Mouse (Mus musculus) liver, adult 2 months (tissue): Measurements from ENCODE around the gene 4921507P07Rik. TPM values are rescaled to one million over a fixed set of nuclear protein-coding genes. Genes with fewer than 3 reads are reported as not detected.

Experiments used
- DNase-seq: peaks from one replicate; pipeline ENCODE4 v3.0.0-alpha.2; 2011; ENCODE audit warnings: low read depth, low spot score; ENCODE audit errors: extremely low read depth
- H3K27ac ChIP-seq: fragments of 200-500 bp; replicated peaks from 2 replicates; pipeline ENCODE4 v1.5.1; 2012; ENCODE audit warnings: low read depth, mild to moderate bottlenecking, control low read depth, inconsistent platforms, low read length; ENCODE audit not compliant: insufficient read depth
- H3K27me3 ChIP-seq: fragments of 200-500 bp; 2 replicates; pipeline ENCODE4 v1.6.1; 2012; ENCODE audit warnings: mild to moderate bottlenecking, moderate library complexity, low read length, inconsistent platforms; ENCODE audit not compliant: control insufficient read depth, insufficient read depth
- H3K36me3 ChIP-seq: fragments of 200-500 bp; 2 replicates; pipeline ENCODE4 v1.6.1; 2012; ENCODE audit warnings: low read length, inconsistent platforms; ENCODE audit not compliant: control insufficient read depth, insufficient read depth
- H3K4me1 ChIP-seq: fragments of 200-500 bp; 2 replicates; pipeline ENCODE4 v1.6.1; 2011; ENCODE audit warnings: low read length; ENCODE audit not compliant: control insufficient read depth, insufficient read depth
- H3K4me3 ChIP-seq: fragments of 200-500 bp; 2 replicates; pipeline ENCODE4 v1.5.1; 2011; ENCODE audit warnings: low read depth, mild to moderate bottlenecking, control low read depth, low read length, moderate library complexity; ENCODE audit not compliant: insufficient read depth
- H3K79me2 ChIP-seq: fragments of 200-500 bp; 2 replicates; pipeline ENCODE4 v1.6.1; 2012; ENCODE audit warnings: inconsistent platforms, mild to moderate bottlenecking, low read length, moderate library complexity; ENCODE audit not compliant: control insufficient read depth, insufficient read depth
- H3K9ac ChIP-seq: fragments of 200-500 bp; 2 replicates; pipeline ENCODE4 v1.6.1; 2012; ENCODE audit warnings: low read depth, mild to moderate bottlenecking, control low read depth, inconsistent platforms, low read length
- CTCF ChIP-seq: fragments of 200-500 bp; IDR thresholded peaks from 2 replicates; pipeline ENCODE4 v1.5.1; 2011; ENCODE audit warnings: low read depth, low read length, control low read depth
- POLR2A ChIP-seq: fragments of 200-500 bp; IDR thresholded peaks from 2 replicates; pipeline ENCODE4 v1.6.1; 2011; ENCODE audit warnings: low read length, control low read depth; ENCODE audit not compliant: insufficient read depth; ENCODE audit errors: extremely low read depth
- WGBS: fragments of 180-500 bp; shearing (Covaris S2); methylation state at CpG from one replicate; pipeline ENCODE4 v1.1.7; 2018; 5-methylcytosine and 5-hydroxymethylcytosine counted together
- polyA plus RNA-seq: library from polyadenylated mRNA; depleted of rRNA; stranded (reverse); fragments of >200 nt; gene quantifications from 2 replicates; pipeline ENCODE4 v1.2.3, GENCODE M21; 2012
- total RNA-seq: library from RNA; depleted of rRNA; stranded (reverse); fragments of >200 nt; gene quantifications from 2 replicates; pipeline ENCODE4 v1.2.3, GENCODE M21; 2014

4921507P07Rik gene
- total and polyA plus RNA-seq, 2 experiments, result 0.05 TPM; not detected in 1

- 41% methylated on average over 4 of the region's 4 CpGs for WGBS
- no peaks in the 10 kb centered on the region for H3K79me2 ChIP-seq
- no peaks in the 10 kb centered on the region for H3K4me1 ChIP-seq
- peak; percentile 48 for DNase-seq
- no peaks in the 10 kb centered on the region for H3K27me3 ChIP-seq
- no peak overlapping the region for H3K27ac ChIP-seq
- H3K36me3 ChIP-seq, result no peaks in the 10 kb centered on the region
- no peak overlapping the region for H3K9ac ChIP-seq
- TF ChIP-seq CTCF (peak; percentile 83), POLR2A (no peak)
- no peak overlapping the region for H3K4me3 ChIP-seq
Observed at GRCm38 (mm10) chr6:50601620-50602019, 5.2 kb upstream of the 4921507P07Rik start.

DNA sequence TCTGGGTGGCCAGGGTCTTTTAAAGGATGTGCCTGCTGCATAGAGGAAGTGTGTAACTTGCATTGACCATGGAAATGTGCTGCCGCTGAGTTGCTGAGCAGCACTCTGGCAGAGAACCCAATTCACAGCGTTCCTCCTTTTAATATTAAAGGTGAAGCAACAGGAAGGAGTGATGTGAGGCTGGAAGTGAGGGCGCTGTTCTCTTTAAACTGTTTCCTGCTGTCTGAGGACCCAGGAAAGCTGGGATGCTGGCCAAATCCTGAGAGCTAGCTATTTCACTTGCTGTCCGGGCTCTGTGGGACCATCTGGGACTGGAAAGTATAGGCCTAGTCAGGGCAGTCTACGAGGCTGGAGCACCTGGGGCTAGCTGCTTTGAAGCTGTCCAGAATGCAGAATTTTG, 2.1 kb upstream of the 4921507P07Rik start:
- H3K79me2 ChIP-seq, result no peaks in the 10 kb centered on the region
- 53% methylated on average over 5 of the region's 5 CpGs for WGBS
- H3K4me3 ChIP-seq, result no peak overlapping the region
- H3K9ac ChIP-seq, result no peak overlapping the region
- DNase-seq, result no peak
- TF ChIP-seq CTCF (no peak), POLR2A (no peak)
- H3K36me3 ChIP-seq, result no peaks in the 10 kb centered on the region
- H3K4me1 ChIP-seq, result no peaks in the 10 kb centered on the region
- no peaks in the 10 kb centered on the region for H3K27me3 ChIP-seq
- H3K27ac ChIP-seq, result no peak overlapping the region

DNA sequence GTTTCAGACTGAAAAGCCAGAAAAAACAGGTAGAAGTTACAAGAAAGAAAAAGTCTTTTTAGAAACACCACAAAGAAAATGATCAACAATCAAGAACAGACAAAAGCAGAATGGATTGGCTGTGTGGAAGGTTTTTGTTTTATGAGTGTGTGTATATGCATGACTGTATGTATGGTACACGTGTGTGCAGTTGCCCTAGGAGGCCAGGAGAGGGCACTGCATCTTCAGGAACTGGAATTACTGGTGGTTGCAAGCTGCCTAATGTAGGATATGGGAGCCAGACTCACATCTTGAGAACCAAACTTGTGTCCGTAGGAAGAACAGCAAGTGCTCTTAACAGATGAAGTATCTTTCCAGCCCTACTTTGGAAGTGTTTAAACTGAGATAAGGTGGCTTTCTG, 2.1 kb downstream of the 4921507P07Rik start:
- Histone ChIP-seq H3K4me3 (no peak overlapping the region), H3K27ac (no peak overlapping the region), H3K79me2 (no peaks in the 10 kb centered on the region), H3K9ac (no peak overlapping the region), H3K27me3 (no peaks in the 10 kb centered on the region), H3K4me1 (no peaks in the 10 kb centered on the region), H3K36me3 (no peaks in the 10 kb centered on the region)
- 90% methylated on average over 2 of the region's 2 CpGs for WGBS
- no peak for TF ChIP-seq CTCF
- TF ChIP-seq POLR2A, result no peak
- no peak for DNase-seq

GRCm38 (mm10) chr6:50593334-50593845, 3.0 kb downstream of the 4921507P07Rik start:
- WGBS, result 76% methylated on average over 10 of the region's 10 CpGs
- Histone ChIP-seq H3K27ac (no peak overlapping the region), H3K36me3 (no peaks in the 10 kb centered on the region), H3K27me3 (no peaks in the 10 kb centered on the region), H3K79me2 (no peaks in the 10 kb centered on the region), H3K4me3 (no peak overlapping the region), H3K4me1 (no peaks in the 10 kb centered on the region), H3K9ac (no peak overlapping the region)
- no peak for DNase-seq
- TF ChIP-seq POLR2A, result no peak
- TF ChIP-seq CTCF, result no peak

GRCm38 (mm10) chr6:50590234-50590633, 6.2 kb downstream of the 4921507P07Rik start:
- H3K36me3 ChIP-seq, result no peaks in the 10 kb centered on the region
- peaks cover 2% of the 10 kb centered on the region; the same call in 1 of the 2 replicates for H3K4me1 ChIP-seq
- no peaks in the 10 kb centered on the region for H3K79me2 ChIP-seq
- DNase-seq, result no peak
- no peak for TF ChIP-seq CTCF
- TF ChIP-seq POLR2A, result no peak
- H3K27ac ChIP-seq, result no peak overlapping the region
- H3K9ac ChIP-seq, result no peak overlapping the region
- no peak overlapping the region for H3K4me3 ChIP-seq
- H3K27me3 ChIP-seq, result no peaks in the 10 kb centered on the region
- 57% methylated on average over 3 of the region's 3 CpGs for WGBS

GRCm38 (mm10) chr6:50588251-50588650, 8.2 kb downstream of the 4921507P07Rik start:
- WGBS, result 86% methylated on average over 1 of the region's 1 CpGs
- Histone ChIP-seq H3K36me3 (no peaks in the 10 kb centered on the region), H3K4me3 (no peak overlapping the region), H3K9ac (no peak overlapping the region), H3K79me2 (no peaks in the 10 kb centered on the region), H3K27me3 (no peaks in the 10 kb centered on the region), H3K27ac (no peak overlapping the region), H3K4me1 (peaks cover 2% of the 10 kb centered on the region; the same call in 1 of the 2 replicates)
- peak; percentile 38 for TF ChIP-seq CTCF
- TF ChIP-seq POLR2A, result no peak
- peak; percentile 74 for DNase-seq
